Mouse (Mus musculus) C2C12 (cell line): ENCODE results near the gene Sdr9c7. TPM values are rescaled to one million over a fixed set of nuclear protein-coding genes. Genes with fewer than 3 reads are reported as not detected.

Experiments used
- H3K27me3 ChIP-seq: one replicate; pipeline ENCODE4 v1.6.1; 2011; ENCODE audit not compliant: control insufficient read depth, insufficient read depth, insufficient read length
- H3K36me3 ChIP-seq: one replicate; pipeline ENCODE4 v1.6.1; 2011; ENCODE audit not compliant: control insufficient read depth, insufficient read depth
- H3K4me3 ChIP-seq: one replicate; pipeline ENCODE4 v1.5.1; 2011; ENCODE audit warnings: mild to moderate bottlenecking, control low read depth; ENCODE audit not compliant: poor library complexity, insufficient read depth, severe bottlenecking
- H3K79me2 ChIP-seq: one replicate; pipeline ENCODE4 v1.6.1; 2011; ENCODE audit not compliant: control insufficient read depth, insufficient read depth
- H3K79me3 ChIP-seq: one replicate; pipeline ENCODE4 v1.6.1; 2011; ENCODE audit warnings: low read depth, control low read depth
- H3ac ChIP-seq: one replicate; pipeline ENCODE3; 2011; ENCODE audit warnings: low read depth; ENCODE audit not compliant: control insufficient read depth, insufficient read length
- CEBPB ChIP-seq: IDR thresholded peaks from one replicate; pipeline ENCODE4 v1.6.1; 2011; ENCODE audit warnings: low read depth, mild to moderate bottlenecking, control low read depth, moderate library complexity
- CTCF ChIP-seq: IDR thresholded peaks from one replicate; pipeline ENCODE4 v1.5.1; 2011; ENCODE audit not compliant: control insufficient read depth, insufficient read depth, insufficient read length
- FOSL1 ChIP-seq: IDR thresholded peaks from one replicate; pipeline ENCODE4 v1.8.0; 2011; ENCODE audit warnings: mild to moderate bottlenecking, low read length; ENCODE audit not compliant: poor library complexity, insufficient read depth, severe bottlenecking
- MAX ChIP-seq: IDR thresholded peaks from one replicate; pipeline ENCODE4 v1.6.1; 2011; ENCODE audit warnings: mild to moderate bottlenecking, control low read depth
- MYOD1 ChIP-seq: IDR thresholded peaks from one replicate; pipeline ENCODE4 v1.6.1; 2011; ENCODE audit warnings: low read depth; ENCODE audit not compliant: control insufficient read depth, insufficient read length
- MYOG ChIP-seq: IDR thresholded peaks from one replicate; pipeline ENCODE4 v1.6.1; 2011; ENCODE audit not compliant: control insufficient read depth, insufficient read length; ENCODE audit errors: extremely low read depth
- USF1 ChIP-seq: IDR thresholded peaks from one replicate; pipeline ENCODE4 v1.6.1; 2011; ENCODE audit warnings: low read depth, mild to moderate bottlenecking, control low read depth, moderate library complexity
- polyA plus RNA-seq: library from polyadenylated mRNA; unstranded; fragments of >200 nt; fragmentation: generic; extraction: Trizol; gene quantifications from one replicate; pipeline ENCODE4 v1.2.1, GENCODE M21; 2012; ENCODE audit warnings: missing spikeins

The Sdr9c7 gene
- polyA plus RNA-seq, 1 experiment = not detected

DNA sequence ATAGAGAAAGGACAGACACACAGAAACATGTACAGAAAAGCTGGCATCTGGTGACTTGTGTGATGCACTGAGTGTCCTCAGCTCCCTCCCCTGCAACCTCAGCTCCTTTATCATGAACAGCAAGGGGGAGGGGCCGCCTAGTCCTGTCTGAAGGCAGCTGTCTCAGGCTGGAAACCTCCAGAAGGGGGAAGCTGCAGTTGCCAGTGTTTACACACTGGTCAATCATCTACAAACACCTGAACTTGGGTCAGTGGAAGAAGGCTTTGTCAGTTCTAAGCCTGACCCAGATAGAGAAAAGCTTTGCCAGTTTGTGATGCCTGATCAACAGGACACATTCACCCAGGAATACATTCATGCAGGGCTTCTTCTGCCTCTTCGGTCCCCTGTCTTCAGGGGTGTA, 20.6 kb upstream of the Sdr9c7 start:
- H3K36me3 ChIP-seq = no peaks in the 10 kb centered on the region
- H3ac ChIP-seq = no peak overlapping the region
- H3K27me3 ChIP-seq = peaks cover 3% of the 10 kb centered on the region
- no peaks in the 10 kb centered on the region for H3K79me2 ChIP-seq
- no peak for TF ChIP-seq USF1
- TF ChIP-seq MYOD1 = no peak
- TF ChIP-seq FOSL1 = no peak
- no peak for TF ChIP-seq CEBPB
- no peak overlapping the region for H3K4me3 ChIP-seq
- no peaks in the 10 kb centered on the region for H3K79me3 ChIP-seq

DNA sequence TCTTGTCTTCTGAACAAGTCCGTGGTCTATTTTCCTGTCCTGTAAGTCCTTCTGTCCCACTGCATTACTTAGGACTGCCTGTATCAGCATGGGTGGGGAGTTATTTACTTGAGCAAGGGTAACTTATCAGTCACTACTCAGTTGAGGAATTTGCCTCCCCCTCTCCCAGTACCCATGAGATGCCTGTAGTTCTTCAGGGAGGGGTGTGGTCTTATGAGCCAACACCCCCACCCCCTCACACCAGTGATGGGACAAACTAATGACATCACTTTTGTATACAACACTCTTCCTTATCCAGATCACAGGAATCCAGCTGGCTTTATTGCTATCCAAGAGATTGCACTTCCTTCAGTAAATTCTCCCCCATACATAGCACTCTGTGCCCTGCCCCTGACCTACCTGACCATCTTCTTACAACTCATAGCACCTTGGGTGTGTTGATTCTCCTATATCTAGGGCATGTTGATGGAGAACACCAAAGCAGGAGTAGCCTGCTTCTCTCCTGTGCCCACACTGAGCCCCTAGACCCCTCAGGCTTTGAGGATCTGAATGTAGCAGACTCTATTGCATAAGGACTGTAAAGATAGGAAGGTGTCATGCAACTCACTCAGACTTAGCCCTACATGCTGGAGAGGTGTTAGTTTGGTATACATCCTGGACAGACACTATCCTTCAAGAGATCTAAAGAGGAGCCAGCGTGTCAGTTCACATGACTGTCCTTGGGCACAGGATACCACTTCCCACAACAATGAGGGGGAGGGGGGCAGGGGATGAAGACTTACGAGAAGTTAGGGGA, 19.9 kb upstream of the Sdr9c7 start:
- no peak for TF ChIP-seq CTCF
- TF ChIP-seq FOSL1 = no peak
- TF ChIP-seq CEBPB = no peak
- TF ChIP-seq MAX = no peak
- TF ChIP-seq MYOD1 = no peak
- TF ChIP-seq MYOG = no peak
- TF ChIP-seq USF1 = no peak
- peaks cover 4% of the 10 kb centered on the region for H3K27me3 ChIP-seq
- no peak overlapping the region for H3K4me3 ChIP-seq
- no peaks in the 10 kb centered on the region for H3K79me3 ChIP-seq
- no peak overlapping the region for H3ac ChIP-seq
- no peaks in the 10 kb centered on the region for H3K79me2 ChIP-seq
- H3K36me3 ChIP-seq = no peaks in the 10 kb centered on the region

DNA sequence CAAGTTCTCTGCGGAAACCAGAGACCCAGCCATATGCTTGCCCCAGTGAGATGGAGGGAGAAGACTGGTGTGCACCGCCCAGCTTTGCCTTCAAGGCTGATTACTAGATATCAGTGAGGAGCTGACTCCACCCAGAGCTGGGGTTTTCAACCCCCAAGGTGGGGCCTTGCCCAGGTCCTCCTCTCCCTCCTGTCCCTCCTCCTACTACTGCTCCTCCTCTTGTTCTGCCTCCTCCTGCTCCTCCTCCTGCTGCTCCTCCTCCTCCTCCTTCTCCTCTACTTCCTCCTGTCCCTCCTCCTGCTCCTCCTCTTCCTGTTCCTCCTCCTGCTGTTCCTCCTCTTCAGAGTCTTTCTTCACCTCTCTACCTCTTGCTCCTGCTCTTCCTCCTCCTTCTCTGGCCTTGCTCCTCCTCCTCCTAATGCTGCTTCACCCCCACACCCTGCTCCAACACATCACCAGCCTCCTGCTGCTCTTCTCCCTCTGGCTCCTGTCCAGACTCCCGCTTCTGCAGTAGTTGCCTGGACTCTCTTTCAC, 19.1 kb upstream of the Sdr9c7 start:
- Histone ChIP-seq H3K79me2 (no peaks in the 10 kb centered on the region), H3ac (no peak overlapping the region), H3K4me3 (no peak overlapping the region), H3K36me3 (no peaks in the 10 kb centered on the region), H3K79me3 (no peaks in the 10 kb centered on the region), H3K27me3 (peaks cover 7% of the 10 kb centered on the region)
- no peak for TF ChIP-seq MAX
- TF ChIP-seq CEBPB = no peak
- TF ChIP-seq CTCF = no peak
- no peak for TF ChIP-seq MYOD1
- TF ChIP-seq USF1 = no peak
- no peak for TF ChIP-seq MYOG
- no peak for TF ChIP-seq FOSL1

DNA sequence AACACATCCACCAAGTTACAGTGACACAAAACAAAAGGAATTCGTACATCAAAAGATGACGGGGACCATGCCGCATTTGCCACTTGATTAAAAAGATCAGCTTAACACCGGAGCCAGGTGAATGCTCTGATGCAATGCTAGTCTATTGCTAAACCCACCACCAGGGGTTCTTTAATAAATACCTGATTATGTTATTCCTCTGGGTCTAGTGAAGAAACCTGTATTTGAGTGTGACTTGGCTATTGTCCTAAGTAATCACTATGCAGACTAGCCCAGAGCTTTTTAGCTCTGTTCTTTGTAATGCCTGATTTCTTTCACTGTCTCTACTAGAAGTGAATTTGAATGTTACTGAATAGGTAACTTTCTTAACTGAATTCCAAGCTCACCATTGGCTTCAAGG, 17.3 kb upstream of the Sdr9c7 start:
- no peaks in the 10 kb centered on the region for H3K79me3 ChIP-seq
- H3K36me3 ChIP-seq = no peaks in the 10 kb centered on the region
- no peaks in the 10 kb centered on the region for H3K79me2 ChIP-seq
- peaks cover 4% of the 10 kb centered on the region for H3K27me3 ChIP-seq
- H3K4me3 ChIP-seq = no peak overlapping the region
- H3ac ChIP-seq = no peak overlapping the region
- TF ChIP-seq CTCF (no peak), MYOD1 (no peak), MAX (no peak), FOSL1 (no peak), USF1 (no peak)

DNA sequence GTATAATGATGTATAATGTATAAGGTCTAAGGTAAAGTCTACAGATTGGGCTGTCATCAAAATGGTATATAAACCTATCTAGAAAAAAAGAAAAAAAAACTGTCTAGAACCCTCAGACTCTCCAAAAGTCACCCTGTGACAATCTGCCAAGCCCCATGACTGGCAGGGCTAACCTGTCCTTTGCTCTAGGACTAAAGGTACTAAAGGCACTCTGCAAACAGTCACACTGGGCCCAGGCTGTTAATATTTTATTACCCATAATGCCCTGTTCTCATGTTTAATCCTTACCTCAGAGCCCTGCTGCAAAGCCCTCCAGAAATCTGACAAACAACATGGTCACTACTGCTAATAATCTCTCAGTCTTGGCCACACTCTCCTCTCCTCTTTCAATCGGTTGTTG, 11.8 kb upstream of the Sdr9c7 start:
- H3ac ChIP-seq = no peak overlapping the region
- H3K27me3 ChIP-seq = peaks cover 12% of the 10 kb centered on the region
- no peak overlapping the region for H3K4me3 ChIP-seq
- no peaks in the 10 kb centered on the region for H3K79me2 ChIP-seq
- H3K36me3 ChIP-seq = no peaks in the 10 kb centered on the region
- H3K79me3 ChIP-seq = no peaks in the 10 kb centered on the region
- no peak for TF ChIP-seq MAX
- TF ChIP-seq CEBPB = no peak
- no peak for TF ChIP-seq USF1
- no peak for TF ChIP-seq CTCF

DNA sequence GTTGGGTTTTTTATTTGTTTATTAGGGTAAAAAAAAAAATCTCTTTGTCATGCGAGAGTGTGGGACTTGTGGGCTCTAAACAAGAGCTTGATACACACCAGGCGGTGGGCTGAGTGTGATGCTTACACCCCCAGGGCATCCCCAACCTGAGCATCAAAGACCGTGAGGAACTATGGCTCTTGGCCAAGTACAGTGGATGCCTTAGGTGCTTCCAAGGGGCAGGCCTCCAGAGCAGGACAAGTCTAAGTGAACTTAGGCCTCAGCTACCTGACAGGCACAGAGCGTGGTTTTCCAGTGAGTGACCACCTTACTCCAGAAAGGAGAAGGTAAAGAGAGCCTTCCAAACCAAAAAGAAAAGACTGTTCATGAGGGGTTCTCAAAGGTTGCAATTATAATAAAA, 11.3 kb upstream of the Sdr9c7 start:
- Histone ChIP-seq H3K27me3 (peaks cover 17% of the 10 kb centered on the region), H3K79me3 (no peaks in the 10 kb centered on the region), H3K36me3 (no peaks in the 10 kb centered on the region), H3K79me2 (no peaks in the 10 kb centered on the region), H3K4me3 (no peak overlapping the region), H3ac (no peak overlapping the region)
- TF ChIP-seq USF1 (no peak), FOSL1 (no peak)
